Mouse (Mus musculus) T-helper 1 cell (primary cell): ENCODE results near the gene Sptb.

Experiments
- in situ Hi-C: fragments of 300-600 bp; cut with MboI, MseI; formaldehyde crosslinking; loops from one replicate; pipeline ENCODE4 v1.15.1; 2025; ENCODE audit warnings: high pct_unique_total_duplicates

Sptb gene

GRCm38 (mm10) chr12:76608241-76608640, 102.1 kb downstream of the Sptb start:
- in situ Hi-C loops = no loop called here

- in situ Hi-C loops = no loop called here
These were observed 104.5 kb downstream of the Sptb start for GRCm38 (mm10) chr12:76605837-76606236.

DNA sequence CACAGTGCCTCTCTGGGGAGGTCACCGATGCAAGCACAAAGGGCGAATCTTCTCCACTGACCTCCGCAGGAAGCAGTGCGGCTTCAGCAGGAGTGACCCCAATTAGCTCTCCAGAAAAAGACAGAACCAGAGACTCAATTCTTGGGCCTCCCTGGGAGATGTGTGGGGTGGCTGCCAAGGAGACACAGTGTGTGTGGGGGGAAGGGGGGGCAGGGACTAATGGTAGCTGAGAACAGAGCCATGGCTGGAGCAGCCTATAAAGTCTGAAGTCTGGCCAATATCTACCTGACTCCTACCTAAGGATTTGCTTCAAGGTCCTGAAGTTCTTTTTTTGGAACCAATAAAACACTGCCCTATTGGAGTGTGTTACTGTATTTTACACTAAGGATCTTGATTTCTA, 105.8 kb downstream of the Sptb start:
- in situ Hi-C loops = no loop called here

GRCm38 (mm10) chr12:76603779-76604178, 106.6 kb downstream of the Sptb start:
- in situ Hi-C loops = no loop called here

DNA sequence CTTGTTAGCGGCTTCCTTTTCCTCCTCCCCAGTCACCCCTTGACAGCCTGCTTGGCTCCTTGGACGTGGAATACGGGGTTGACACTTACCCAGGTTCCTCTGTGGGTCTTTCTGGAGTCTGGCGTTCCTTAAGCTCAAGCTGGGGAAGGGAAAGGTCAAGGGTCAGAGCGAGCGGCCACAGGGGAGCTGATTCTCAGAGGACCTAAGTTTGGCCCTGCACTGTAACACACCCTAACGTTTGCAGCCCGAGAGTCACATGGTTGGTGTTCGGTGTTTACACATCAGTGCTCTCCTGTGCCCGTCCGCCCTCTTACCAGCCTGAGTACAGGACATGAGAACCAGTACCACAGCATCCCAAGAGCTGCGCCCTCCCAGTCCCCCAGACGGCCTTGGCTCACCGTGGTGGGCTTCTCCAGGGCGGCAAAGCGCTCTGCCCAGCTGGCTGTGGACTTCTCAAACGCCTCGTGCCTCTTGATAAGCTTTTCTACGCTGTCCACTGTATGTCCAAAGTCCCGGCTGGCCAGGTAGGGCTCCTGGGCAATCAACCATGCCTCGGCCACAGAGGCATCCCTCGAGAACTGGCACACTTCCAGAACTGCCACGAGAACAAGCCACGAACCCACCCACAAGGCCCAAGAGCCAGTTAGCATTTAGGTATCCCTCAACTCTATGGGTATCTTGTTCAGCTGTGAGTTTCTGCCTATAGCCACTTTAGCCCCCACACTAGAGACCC, 112.0 kb downstream of the Sptb start:
- in situ Hi-C loops = loop anchor here (10.0 kb wide), 1 partner anchor 254 kb away; no protein-coding TSS in a partner anchor

DNA sequence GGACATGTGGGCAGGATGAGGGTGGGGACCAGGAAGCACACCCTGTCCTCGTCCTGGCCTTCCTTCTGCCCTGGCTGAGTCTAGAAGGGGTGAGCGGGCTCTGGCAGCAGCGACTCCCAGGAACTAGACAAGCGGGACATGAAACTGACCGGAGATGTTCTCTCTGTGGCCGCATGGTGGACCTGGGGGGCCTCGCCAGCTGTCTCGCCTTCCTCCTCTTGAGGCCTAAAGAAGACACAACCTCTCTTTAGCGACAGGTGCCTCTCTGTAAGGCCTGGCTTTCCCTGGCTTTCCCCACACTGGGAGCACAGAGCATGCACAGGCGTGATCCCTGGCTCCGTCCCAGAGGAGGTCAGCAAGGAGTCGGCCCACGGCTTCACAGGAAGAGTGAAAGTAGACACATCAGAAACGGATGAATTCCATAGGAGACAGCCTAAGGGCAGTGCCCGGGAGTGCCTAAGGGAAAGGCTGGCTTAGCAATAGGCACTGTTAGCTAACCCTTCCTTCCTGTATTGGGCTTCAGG, 112.7 kb downstream of the Sptb start:
- in situ Hi-C loops = loop anchor here (10.0 kb wide), 1 partner anchor 253 kb away; no protein-coding TSS in a partner anchor

- in situ Hi-C loops = loop anchor here (10.0 kb wide), 1 partner anchor 252 kb away; no protein-coding TSS in a partner anchor
These were observed 113.9 kb downstream of the Sptb start for GRCm38 (mm10) chr12:76596292-76597023.

DNA sequence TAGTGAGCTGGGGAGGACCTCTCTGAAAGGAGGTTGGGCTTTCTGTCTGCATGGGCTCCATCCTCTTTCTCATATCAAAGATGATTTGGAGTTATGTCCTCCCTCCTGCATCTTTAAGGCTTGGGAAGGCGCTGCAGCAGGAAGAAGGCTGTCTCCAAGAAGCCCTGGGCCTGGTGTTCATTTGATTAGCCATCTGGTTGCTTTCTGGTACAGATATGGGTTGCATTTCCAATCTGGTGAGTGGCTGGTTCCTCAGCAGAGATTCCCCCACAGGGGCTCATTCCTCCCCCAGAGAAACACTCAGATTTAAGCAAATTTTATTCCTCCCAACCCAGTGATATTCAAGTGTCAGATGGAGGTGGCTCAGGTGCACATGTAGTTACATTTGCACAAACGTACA, 114.5 kb downstream of the Sptb start:
- in situ Hi-C loops = loop anchor here (10.0 kb wide), 1 partner anchor 251 kb away; no protein-coding TSS in a partner anchor

GRCm38 (mm10) chr12:76594556-76594955, 115.8 kb downstream of the Sptb start:
- in situ Hi-C loops = loop anchor here (10.0 kb wide), 1 partner anchor 250 kb away; no protein-coding TSS in a partner anchor

GRCm38 (mm10) chr12:76593839-76594322, 116.5 kb downstream of the Sptb start:
- in situ Hi-C loops = loop anchor here (10.0 kb wide), 1 partner anchor 249 kb away; no protein-coding TSS in a partner anchor

GRCm38 (mm10) chr12:76593254-76593653, 117.1 kb downstream of the Sptb start:
- in situ Hi-C loops = loop anchor here (10.0 kb wide), 1 partner anchor 248 kb away; no protein-coding TSS in a partner anchor

DNA sequence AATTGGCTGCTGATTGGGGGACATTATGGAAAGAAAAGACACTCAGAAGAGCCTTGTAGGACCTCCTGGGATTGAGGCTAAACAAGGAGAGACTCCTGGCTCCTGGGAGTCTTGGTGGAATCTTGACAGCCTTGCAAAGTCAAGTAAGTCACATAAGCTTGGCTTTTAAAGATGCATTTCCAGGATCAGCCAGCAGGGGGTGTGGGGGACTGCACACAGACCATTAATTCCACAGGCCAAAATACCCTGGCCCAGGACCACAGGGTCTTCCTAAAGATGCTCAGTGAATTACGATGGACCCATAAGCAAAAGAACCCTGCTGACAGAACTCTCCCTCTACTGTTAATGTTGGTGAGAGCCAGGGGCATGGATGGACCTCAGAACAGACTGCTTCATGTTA, 118.1 kb downstream of the Sptb start:
- in situ Hi-C loops = loop anchor here (10.0 kb wide), 1 partner anchor 247 kb away; no protein-coding TSS in a partner anchor

GRCm38 (mm10) chr12:76591037-76591436, 119.3 kb downstream of the Sptb start:
- in situ Hi-C loops = loop anchor here (10.0 kb wide), 1 partner anchor 246 kb away; no protein-coding TSS in a partner anchor

- in situ Hi-C loops = no loop called here
These were observed 120.8 kb downstream of the Sptb start for GRCm38 (mm10) chr12:76589531-76589930.

DNA sequence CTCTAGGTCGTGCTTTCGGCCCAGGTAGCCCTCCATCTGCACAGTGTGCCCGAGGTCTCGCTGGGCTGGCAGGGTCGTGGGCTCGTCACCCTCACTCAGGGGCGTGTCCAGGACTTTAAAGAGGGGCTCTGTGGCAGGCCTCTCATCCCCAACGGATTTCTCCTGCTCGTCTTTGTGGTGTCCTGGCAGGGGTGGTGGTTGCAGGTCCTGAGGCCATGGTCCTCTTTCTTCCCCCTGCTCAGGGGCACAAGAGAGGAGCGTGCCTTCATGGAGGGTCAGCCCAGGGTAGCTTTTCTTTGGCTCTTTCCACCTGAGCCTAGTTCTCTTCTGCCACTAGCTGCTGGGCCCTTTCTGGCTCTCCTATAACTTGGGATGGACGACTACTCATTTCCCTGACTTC, 123.0 kb downstream of the Sptb start:
- in situ Hi-C loops = no loop called here

DNA sequence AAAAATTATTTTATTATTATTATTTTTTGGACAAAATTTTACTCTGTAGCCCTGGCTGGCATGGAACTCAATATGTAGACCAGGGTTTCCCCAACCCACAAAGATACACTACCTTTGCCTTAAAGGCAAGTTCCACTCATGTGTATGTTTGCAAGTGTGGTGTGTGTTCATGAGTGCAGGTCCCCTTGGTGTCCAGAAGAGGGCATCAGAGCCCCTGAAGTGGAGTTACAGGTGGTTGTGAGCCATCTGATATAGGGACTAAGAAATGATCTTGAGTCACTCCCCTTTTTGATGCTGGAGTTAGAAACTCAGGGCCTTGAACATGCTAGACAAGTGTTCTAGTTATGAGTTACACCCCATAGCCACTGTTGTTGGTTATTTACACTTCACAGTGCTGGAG, 125.3 kb downstream of the Sptb start:
- in situ Hi-C loops = no loop called here

- in situ Hi-C loops = no loop called here
These were observed 126.9 kb downstream of the Sptb start for GRCm38 (mm10) chr12:76583454-76583853.

DNA sequence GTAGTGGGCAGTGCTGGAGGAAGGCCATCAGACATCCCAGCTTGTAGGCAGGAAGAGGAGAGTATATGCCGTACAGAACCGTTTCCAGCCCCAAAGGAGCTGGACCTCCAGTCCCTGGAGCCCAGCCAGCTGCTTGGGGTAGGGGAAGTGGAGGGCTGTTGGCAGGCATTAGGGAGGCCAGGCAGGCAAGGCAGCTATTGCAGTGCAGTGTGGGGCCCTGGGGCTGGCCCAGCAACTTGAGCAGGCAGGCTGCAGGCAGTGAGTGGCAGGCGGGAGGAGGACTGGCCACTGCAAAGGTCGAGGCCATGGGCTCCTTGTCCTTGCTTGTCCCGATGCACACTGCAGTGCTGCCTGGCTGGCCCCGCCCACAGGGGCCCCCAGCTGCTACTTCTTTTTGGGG, 127.5 kb downstream of the Sptb start:
- in situ Hi-C loops = no loop called here

DNA sequence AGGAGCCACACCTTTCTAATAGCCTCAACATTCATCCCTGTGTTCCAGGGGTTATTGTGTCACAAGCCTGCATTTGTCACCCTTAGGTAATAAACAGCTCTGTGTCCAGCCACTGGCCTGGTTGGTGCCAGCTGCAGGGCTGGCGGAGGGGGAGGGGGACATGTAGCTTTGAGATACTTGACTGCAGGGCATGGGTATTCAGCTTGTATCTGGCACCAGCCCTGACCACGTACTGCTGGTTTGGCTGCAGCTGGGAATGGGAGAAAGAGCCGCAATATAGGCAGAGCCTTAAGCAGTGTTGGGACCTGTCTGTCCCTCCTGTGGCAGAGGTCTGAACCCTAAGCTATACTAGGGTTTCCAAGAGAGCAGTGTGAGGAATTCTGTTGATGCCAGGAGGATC, 128.2 kb downstream of the Sptb start:
- in situ Hi-C loops = no loop called here

GRCm38 (mm10) chr12:76579806-76580205, 130.5 kb downstream of the Sptb start:
- in situ Hi-C loops = no loop called here

DNA sequence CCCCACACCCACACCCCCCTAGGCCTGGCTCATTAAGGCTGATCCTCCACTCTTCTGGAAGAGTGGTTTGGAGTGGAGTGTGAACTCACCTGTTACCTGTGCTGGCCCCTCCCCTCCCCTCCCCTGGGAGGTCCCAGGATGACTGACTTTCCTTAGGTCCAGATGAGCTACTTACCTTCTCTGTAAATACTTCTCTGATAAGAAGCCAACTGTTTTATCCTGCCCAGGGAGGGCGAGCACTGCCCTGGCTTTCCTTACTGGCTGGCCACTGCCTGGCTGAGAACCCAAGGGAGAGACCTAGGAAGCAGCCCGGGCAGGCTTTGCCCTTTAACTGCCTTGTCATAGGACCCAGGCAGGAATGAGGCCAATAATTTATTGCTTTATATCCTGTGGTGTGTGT, 131.9 kb downstream of the Sptb start:
- in situ Hi-C loops = no loop called here

GRCm38 (mm10) chr12:76577858-76578257, 132.5 kb downstream of the Sptb start:
- in situ Hi-C loops = no loop called here
